Mouse (Mus musculus): ENCODE results near the gene Aacs. TPM values are rescaled to one million over a fixed set of nuclear protein-coding genes. Genes with fewer than 3 reads are reported as not detected.
A peak's percentile ranks its signal among the peaks of the same experiment; 100 is the strongest.

Gene Aacs
- polyA plus RNA-seq, 1 experiment from 2014 or later, result 37.7 TPM

GRCm38 (mm10) chr5:125492379-125493092 is 16.9 kb downstream of the Aacs start:
- no peaks in the 10 kb centered on the region for H3K9me3 ChIP-seq (ENCODE audit: control insufficient read depth, low read length)
- DNase-seq (ENCODE audit: low spot score) (no peak), ATAC-seq (ENCODE audit: low read depth) (peak; percentile 56; the same call in 1 of the 2 replicates)
- no peaks in the 10 kb centered on the region for H3K27me3 ChIP-seq (replicated peaks; ENCODE audit: control insufficient read depth, insufficient read depth, low read length)
- peaks cover 46% of the 10 kb centered on the region for H3K36me3 ChIP-seq (ENCODE audit: control insufficient read depth, insufficient read depth, low read length)
- no peak overlapping the region for H3K4me2 ChIP-seq (ENCODE audit: low read depth, low read length)
- H3K4me1 ChIP-seq (ENCODE audit: control insufficient read depth, insufficient read depth, low read length), result no peaks in the 10 kb centered on the region
- H3K9ac ChIP-seq (ENCODE audit: low read depth, low read length), result no peak overlapping the region
- no peak overlapping the region for H3K4me3 ChIP-seq (ENCODE audit: low read depth, low read length)
- no peak overlapping the region for H3K27ac ChIP-seq (replicated peaks; ENCODE audit: low read depth, low read length)
- whole genome bisulfite sequencing, result 59% methylated on average over 17 of the region's 17 CpGs

GRCm38 (mm10) chr5:125493093-125493423 is 17.4 kb downstream of the Aacs start:
- H3K27me3 ChIP-seq (replicated peaks; ENCODE audit: control insufficient read depth, insufficient read depth, low read length), result no peaks in the 10 kb centered on the region
- no peak overlapping the region for H3K27ac ChIP-seq (replicated peaks; ENCODE audit: low read depth, low read length)
- ATAC-seq (ENCODE audit: low read depth) (peak; percentile 3; the same call in 1 of the 2 replicates), DNase-seq (ENCODE audit: low spot score) (no peak)
- H3K9ac ChIP-seq (ENCODE audit: low read depth, low read length), result no peak overlapping the region
- H3K4me3 ChIP-seq (ENCODE audit: low read depth, low read length), result no peak overlapping the region
- WGBS, result 64% methylated on average over 5 of the region's 5 CpGs
- no peaks in the 10 kb centered on the region for H3K9me3 ChIP-seq (ENCODE audit: control insufficient read depth, low read length)
- H3K4me1 ChIP-seq (ENCODE audit: control insufficient read depth, insufficient read depth, low read length), result no peaks in the 10 kb centered on the region
- no peak overlapping the region for H3K4me2 ChIP-seq (ENCODE audit: low read depth, low read length)
- H3K36me3 ChIP-seq (ENCODE audit: control insufficient read depth, insufficient read depth, low read length), result peaks cover 40% of the 10 kb centered on the region

GRCm38 (mm10) chr5:125495655-125496054 is 20.0 kb downstream of the Aacs start:
- Histone ChIP-seq H3K27me3 (replicated peaks; ENCODE audit: control insufficient read depth, insufficient read depth, low read length) (no peaks in the 10 kb centered on the region), H3K4me3 (ENCODE audit: low read depth, low read length) (no peak overlapping the region), H3K27ac (replicated peaks; ENCODE audit: low read depth, low read length) (no peak overlapping the region), H3K4me2 (ENCODE audit: low read depth, low read length) (no peak overlapping the region), H3K4me1 (ENCODE audit: control insufficient read depth, insufficient read depth, low read length) (no peaks in the 10 kb centered on the region), H3K9ac (ENCODE audit: low read depth, low read length) (no peak overlapping the region), H3K9me3 (ENCODE audit: control insufficient read depth, low read length) (no peaks in the 10 kb centered on the region), H3K36me3 (ENCODE audit: control insufficient read depth, insufficient read depth, low read length) (peaks cover 26% of the 10 kb centered on the region; the same call in 1 of the 2 replicates)
- DNase-seq (ENCODE audit: low spot score) (no peak), ATAC-seq (ENCODE audit: low read depth) (no peak)
- 88% methylated on average over 10 of the region's 10 CpGs for WGBS

GRCm38 (mm10) chr5:125497821-125498600 is 22.4 kb downstream of the Aacs start:
- H3K9ac ChIP-seq (ENCODE audit: low read depth, low read length), result no peak overlapping the region
- ATAC-seq (ENCODE audit: low read depth), result no peak
- H3K27ac ChIP-seq (replicated peaks; ENCODE audit: low read depth, low read length), result no peak overlapping the region
- H3K4me1 ChIP-seq (ENCODE audit: control insufficient read depth, insufficient read depth, low read length), result no peaks in the 10 kb centered on the region
- 66% methylated on average over 12 of the region's 12 CpGs for WGBS
- DNase-seq (ENCODE audit: low spot score), result peak; percentile 59
- H3K27me3 ChIP-seq (replicated peaks; ENCODE audit: control insufficient read depth, insufficient read depth, low read length), result no peaks in the 10 kb centered on the region
- H3K9me3 ChIP-seq (ENCODE audit: control insufficient read depth, low read length), result no peaks in the 10 kb centered on the region
- no peak overlapping the region for H3K4me2 ChIP-seq (ENCODE audit: low read depth, low read length)
- no peak overlapping the region for H3K4me3 ChIP-seq (ENCODE audit: low read depth, low read length)
- H3K36me3 ChIP-seq (ENCODE audit: control insufficient read depth, insufficient read depth, low read length), result peaks cover 9% of the 10 kb centered on the region; the same call in 1 of the 2 replicates

GRCm38 (mm10) chr5:125501505-125501904 is 25.9 kb downstream of the Aacs start:
- Histone ChIP-seq H3K4me3 (ENCODE audit: low read depth, low read length) (no peak overlapping the region), H3K27ac (replicated peaks; ENCODE audit: low read depth, low read length) (no peak overlapping the region), H3K4me1 (ENCODE audit: control insufficient read depth, insufficient read depth, low read length) (no peaks in the 10 kb centered on the region), H3K27me3 (replicated peaks; ENCODE audit: control insufficient read depth, insufficient read depth, low read length) (no peaks in the 10 kb centered on the region), H3K9me3 (ENCODE audit: control insufficient read depth, low read length) (no peaks in the 10 kb centered on the region), H3K4me2 (ENCODE audit: low read depth, low read length) (no peak overlapping the region), H3K9ac (ENCODE audit: low read depth, low read length) (no peak overlapping the region), H3K36me3 (ENCODE audit: control insufficient read depth, insufficient read depth, low read length) (peaks cover 25% of the 10 kb centered on the region)
- DNase-seq (ENCODE audit: low spot score), result no peak
- ATAC-seq (ENCODE audit: low read depth), result no peak
- WGBS, result 86% methylated on average over 6 of the region's 6 CpGs

- H3K36me3 ChIP-seq (ENCODE audit: control insufficient read depth, insufficient read depth, low read length), result peaks cover 28% of the 10 kb centered on the region
- WGBS, result 39% methylated on average over 3 of the region's 3 CpGs
- no peak overlapping the region for H3K9ac ChIP-seq (ENCODE audit: low read depth, low read length)
- DNase-seq (ENCODE audit: low spot score), result no peak
- H3K27ac ChIP-seq (replicated peaks; ENCODE audit: low read depth, low read length), result no peak overlapping the region
- H3K9me3 ChIP-seq (ENCODE audit: control insufficient read depth, low read length), result no peaks in the 10 kb centered on the region
- H3K4me2 ChIP-seq (ENCODE audit: low read depth, low read length), result no peak overlapping the region
- no peak for ATAC-seq (ENCODE audit: low read depth)
- no peaks in the 10 kb centered on the region for H3K4me1 ChIP-seq (ENCODE audit: control insufficient read depth, insufficient read depth, low read length)
- H3K4me3 ChIP-seq (ENCODE audit: low read depth, low read length), result no peak overlapping the region
- H3K27me3 ChIP-seq (replicated peaks; ENCODE audit: control insufficient read depth, insufficient read depth, low read length), result no peaks in the 10 kb centered on the region
These were observed 26.6 kb downstream of the Aacs start for GRCm38 (mm10) chr5:125502186-125502585.

- WGBS, result 93% methylated on average over 6 of the region's 6 CpGs
- DNase-seq (ENCODE audit: low spot score) (no peak), ATAC-seq (ENCODE audit: low read depth) (no peak)
- Histone ChIP-seq H3K4me1 (ENCODE audit: control insufficient read depth, insufficient read depth, low read length) (no peaks in the 10 kb centered on the region), H3K4me3 (ENCODE audit: low read depth, low read length) (no peak overlapping the region), H3K27me3 (replicated peaks; ENCODE audit: control insufficient read depth, insufficient read depth, low read length) (no peaks in the 10 kb centered on the region), H3K36me3 (ENCODE audit: control insufficient read depth, insufficient read depth, low read length) (peaks cover 31% of the 10 kb centered on the region), H3K9me3 (ENCODE audit: control insufficient read depth, low read length) (no peaks in the 10 kb centered on the region), H3K4me2 (ENCODE audit: low read depth, low read length) (no peak overlapping the region), H3K27ac (replicated peaks; ENCODE audit: low read depth, low read length) (no peak overlapping the region), H3K9ac (ENCODE audit: low read depth, low read length) (no peak overlapping the region)
These were observed 28.0 kb downstream of the Aacs start for GRCm38 (mm10) chr5:125503628-125504027.

GRCm38 (mm10) chr5:125504692-125505091 is 29.1 kb downstream of the Aacs start:
- ATAC-seq (ENCODE audit: low read depth) (no peak), DNase-seq (ENCODE audit: low spot score) (peak; percentile 36)
- Histone ChIP-seq H3K4me3 (ENCODE audit: low read depth, low read length) (no peak overlapping the region), H3K4me2 (ENCODE audit: low read depth, low read length) (no peak overlapping the region), H3K4me1 (ENCODE audit: control insufficient read depth, insufficient read depth, low read length) (no peaks in the 10 kb centered on the region), H3K9me3 (ENCODE audit: control insufficient read depth, low read length) (no peaks in the 10 kb centered on the region), H3K9ac (ENCODE audit: low read depth, low read length) (no peak overlapping the region), H3K27ac (replicated peaks; ENCODE audit: low read depth, low read length) (no peak overlapping the region), H3K36me3 (ENCODE audit: control insufficient read depth, insufficient read depth, low read length) (peaks cover 42% of the 10 kb centered on the region), H3K27me3 (replicated peaks; ENCODE audit: control insufficient read depth, insufficient read depth, low read length) (no peaks in the 10 kb centered on the region)
- 63% methylated on average over 11 of the region's 11 CpGs for WGBS

Data from embryonic facial prominence, embryonic 14.5 days (tissue).